Mouse (Mus musculus) layer of hippocampus, adult 11-12 months (tissue): ENCODE data around the gene Ccdc61.
"Not testable (repeated sequence)": the region's sequence is repeated elsewhere in the genome, so short reads cannot be mapped to it uniquely, and the experiment has no call there.

Experiments used
- DNase-seq: peaks from one replicate; pipeline ENCODE4 v3.0.0; 2022; ENCODE audit warnings: low spot score

Ccdc61 gene

GRCm38 (mm10) chr7:18909797-18910196 lies 418 bp downstream of the Ccdc61 start:
- DNase-seq: no peak

- no peak for DNase-seq
Measured at GRCm38 (mm10) chr7:18904971-18905370, 5.2 kb downstream of the Ccdc61 start.

- DNase-seq: no peak
Measured at GRCm38 (mm10) chr7:18902486-18902885, 7.7 kb downstream of the Ccdc61 start.

- DNase-seq: no peak
Measured at GRCm38 (mm10) chr7:18900513-18900912, 9.7 kb downstream of the Ccdc61 start.

GRCm38 (mm10) chr7:18896536-18896935 lies 13.7 kb downstream of the Ccdc61 start:
- DNase-seq: peak; percentile 56

- peak; percentile 50 for DNase-seq
Measured at GRCm38 (mm10) chr7:18893651-18894430, 16.4 kb downstream of the Ccdc61 start.

GRCm38 (mm10) chr7:18893009-18893408 lies 17.2 kb downstream of the Ccdc61 start:
- DNase-seq: no peak

GRCm38 (mm10) chr7:18891872-18892599 lies 18.2 kb downstream of the Ccdc61 start:
- peak; percentile 88 for DNase-seq

- DNase-seq: no peak
Measured at GRCm38 (mm10) chr7:18890848-18891247, 19.4 kb downstream of the Ccdc61 start.

GRCm38 (mm10) chr7:18886963-18887362 lies 23.3 kb downstream of the Ccdc61 start:
- DNase-seq: no peak

- DNase-seq: no peak
Measured at GRCm38 (mm10) chr7:18884745-18885422, 25.3 kb downstream of the Ccdc61 start.

- DNase-seq: no peak
Measured at GRCm38 (mm10) chr7:18883991-18884744, 26.0 kb downstream of the Ccdc61 start.

GRCm38 (mm10) chr7:18878691-18879090 lies 31.5 kb downstream of the Ccdc61 start:
- no peak for DNase-seq

GRCm38 (mm10) chr7:18875372-18875771 lies 34.8 kb downstream of the Ccdc61 start:
- DNase-seq: no peak

GRCm38 (mm10) chr7:18873253-18873652 lies 37.0 kb downstream of the Ccdc61 start:
- peak; percentile 67 for DNase-seq

- no peak for DNase-seq
Measured at GRCm38 (mm10) chr7:18872816-18873215, 37.4 kb downstream of the Ccdc61 start.

- DNase-seq: no peak
Measured at GRCm38 (mm10) chr7:18872014-18872802, 38.0 kb downstream of the Ccdc61 start.

- DNase-seq: not testable (repeated sequence)
Measured at GRCm38 (mm10) chr7:18871031-18871430, 39.2 kb downstream of the Ccdc61 start, which contains the start of gene Pglyrp1. Gene Pglyrp1 (plus strand): TSS chr7:18871331.

- no peak for DNase-seq
Measured at GRCm38 (mm10) chr7:18868491-18868890, 41.7 kb downstream of the Ccdc61 start.

- DNase-seq: no peak
Measured at GRCm38 (mm10) chr7:18862801-18863200, 47.4 kb downstream of the Ccdc61 start.

GRCm38 (mm10) chr7:18858310-18858916 lies 51.8 kb downstream of the Ccdc61 start:
- no peak for DNase-seq
